Mouse (Mus musculus): ENCODE results near the gene Hook2. TPM values are rescaled to one million over a fixed set of nuclear protein-coding genes. Genes with fewer than 3 reads are reported as not detected.

The Hook2 gene
- total and polyA plus RNA-seq, 2 experiments from 2014 or later: 21.4 to 40.1 TPM

- peak; percentile 57 for DNase-seq (ENCODE audit: low spot score)
- 5% methylated on average over 17 of the region's 17 CpGs for WGBS
These were observed 43.7 kb upstream of the Hook2 start, which contains the start of gene Rtbdn for GRCm38 (mm10) chr8:84946528-84947240. Rtbdn (plus strand) TSS chr8:84946991.

GRCm38 (mm10) chr8:84947241-84947545 is 43.2 kb upstream of the Hook2 start:
- H3K4me3 ChIP-seq (ENCODE audit: low read depth, low read length): peak overlapping the region; percentile 77
- ATAC-seq (ENCODE audit: low FRiP score) (no peak), DNase-seq (ENCODE audit: low spot score) (no peak)
- H3K4me2 ChIP-seq (ENCODE audit: low read depth, low read length, poor library complexity, severe bottlenecking): peak overlapping the region; percentile 69
- WGBS: 17% methylated on average over 9 of the region's 9 CpGs
- TF ChIP-seq CTCF (IDR thresholded peaks at IDR 0.05): no peak
- no peaks in the 10 kb centered on the region; the same call in 1 of the 2 replicates for H3K4me1 ChIP-seq (ENCODE audit: insufficient read depth, low read length)
- no peaks in the 10 kb centered on the region for H3K36me3 ChIP-seq (ENCODE audit: insufficient read depth, low read length)
- H3K27ac ChIP-seq (ENCODE audit: low read depth, low read length): peak overlapping the region; percentile 84; the same call in 1 of the 2 replicates
- peaks cover 11% of the 10 kb centered on the region for H3K27me3 ChIP-seq (ENCODE audit: insufficient read depth, low read length)
- 0 out of 2 replicates have a peak overlapping the region, but pooled peaks have one; percentile 83 for H3K9ac ChIP-seq (replicated peaks; ENCODE audit: low read length, poor library complexity, severe bottlenecking)
- no peaks in the 10 kb centered on the region for H3K9me3 ChIP-seq (ENCODE audit: low read length)

More at GRCm38 (mm10) chr8:84946528-84947240, 43.7 kb upstream of the Hook2 start, which contains the start of gene Rtbdn:
- H3K36me3 ChIP-seq (ENCODE audit: insufficient read depth, low read length): no peaks in the 10 kb centered on the region
- H3K4me1 ChIP-seq (ENCODE audit: insufficient read depth, low read length): no peaks in the 10 kb centered on the region; the same call in 1 of the 2 replicates
- H3K4me2 ChIP-seq (ENCODE audit: low read depth, low read length, poor library complexity, severe bottlenecking): peak within 1 kb of the TSS; percentile 69
- no peaks in the 10 kb centered on the region for H3K9me3 ChIP-seq (ENCODE audit: low read length)
- H3K27me3 ChIP-seq (ENCODE audit: insufficient read depth, low read length): peaks cover 11% of the 10 kb centered on the region
- peak within 1 kb of the TSS; percentile 84 for H3K27ac ChIP-seq (ENCODE audit: low read depth, low read length)
- peak; percentile 24 for ATAC-seq (ENCODE audit: low FRiP score)
- H3K4me3 ChIP-seq (ENCODE audit: low read depth, low read length): peak within 1 kb of the TSS; percentile 77
- peak; percentile 66 for TF ChIP-seq CTCF (IDR thresholded peaks at IDR 0.05)
- H3K9ac ChIP-seq (replicated peaks; ENCODE audit: low read length, poor library complexity, severe bottlenecking): peak within 1 kb of the TSS; percentile 83

GRCm38 (mm10) chr8:84949753-84950152 is 40.6 kb upstream of the Hook2 start:
- DNase-seq (ENCODE audit: low spot score) (no peak), ATAC-seq (ENCODE audit: low FRiP score) (no peak)
- TF ChIP-seq CTCF (IDR thresholded peaks at IDR 0.05): no peak
- no peaks in the 10 kb centered on the region; the same call in 1 of the 2 replicates for H3K4me1 ChIP-seq (ENCODE audit: insufficient read depth, low read length)
- H3K9ac ChIP-seq (replicated peaks; ENCODE audit: low read length, poor library complexity, severe bottlenecking): no peak overlapping the region
- H3K27me3 ChIP-seq (ENCODE audit: insufficient read depth, low read length): peaks cover 11% of the 10 kb centered on the region
- H3K4me3 ChIP-seq (ENCODE audit: low read depth, low read length): no peak overlapping the region
- no peak overlapping the region for H3K27ac ChIP-seq (ENCODE audit: low read depth, low read length)
- H3K4me2 ChIP-seq (ENCODE audit: low read depth, low read length, poor library complexity, severe bottlenecking): no peak overlapping the region
- no peaks in the 10 kb centered on the region for H3K36me3 ChIP-seq (ENCODE audit: insufficient read depth, low read length)
- 17% methylated on average over 12 of the region's 12 CpGs for WGBS
- no peaks in the 10 kb centered on the region for H3K9me3 ChIP-seq (ENCODE audit: low read length)

- DNase-seq (ENCODE audit: low spot score) (no peak), ATAC-seq (ENCODE audit: low FRiP score) (no peak)
- H3K9me3 ChIP-seq (ENCODE audit: low read length): no peaks in the 10 kb centered on the region
- TF ChIP-seq CTCF (IDR thresholded peaks at IDR 0.05): no peak
- H3K4me3 ChIP-seq (ENCODE audit: low read depth, low read length): no peak overlapping the region
- H3K4me2 ChIP-seq (ENCODE audit: low read depth, low read length, poor library complexity, severe bottlenecking): no peak overlapping the region
- H3K27ac ChIP-seq (ENCODE audit: low read depth, low read length): no peak overlapping the region
- peaks cover 11% of the 10 kb centered on the region for H3K27me3 ChIP-seq (ENCODE audit: insufficient read depth, low read length)
- H3K9ac ChIP-seq (replicated peaks; ENCODE audit: low read length, poor library complexity, severe bottlenecking): no peak overlapping the region
- 0 out of 2 replicates have a peak, but pooled peaks cover 2% of the 10 kb centered on the region for H3K36me3 ChIP-seq (ENCODE audit: insufficient read depth, low read length)
- 12% methylated on average over 18 of the region's 18 CpGs for WGBS
- no peaks in the 10 kb centered on the region for H3K4me1 ChIP-seq (ENCODE audit: insufficient read depth, low read length)
These were observed 37.7 kb upstream of the Hook2 start for GRCm38 (mm10) chr8:84952612-84953255.

- WGBS: 43% methylated on average over 2 of the region's 2 CpGs
- peak; percentile 93 for TF ChIP-seq CTCF (IDR thresholded peaks at IDR 0.05)
- Histone ChIP-seq H3K4me3 (ENCODE audit: low read depth, low read length) (no peak overlapping the region), H3K4me2 (ENCODE audit: low read depth, low read length, poor library complexity, severe bottlenecking) (no peak overlapping the region), H3K36me3 (ENCODE audit: insufficient read depth, low read length) (peaks cover 6% of the 10 kb centered on the region; the same call in 1 of the 2 replicates), H3K4me1 (ENCODE audit: insufficient read depth, low read length) (no peaks in the 10 kb centered on the region), H3K27ac (ENCODE audit: low read depth, low read length) (no peak overlapping the region), H3K27me3 (ENCODE audit: insufficient read depth, low read length) (no peaks in the 10 kb centered on the region; the same call in 1 of the 2 replicates), H3K9me3 (ENCODE audit: low read length) (no peaks in the 10 kb centered on the region), H3K9ac (replicated peaks; ENCODE audit: low read length, poor library complexity, severe bottlenecking) (no peak overlapping the region)
- DNase-seq (ENCODE audit: low spot score) (peak; percentile 82), ATAC-seq (ENCODE audit: low FRiP score) (no peak)
These were observed 33.6 kb upstream of the Hook2 start for GRCm38 (mm10) chr8:84956768-84957167.

GRCm38 (mm10) chr8:84959811-84960210 is 30.6 kb upstream of the Hook2 start:
- Histone ChIP-seq H3K4me1 (ENCODE audit: insufficient read depth, low read length) (no peaks in the 10 kb centered on the region), H3K36me3 (ENCODE audit: insufficient read depth, low read length) (peaks cover 6% of the 10 kb centered on the region; the same call in 1 of the 2 replicates), H3K9ac (replicated peaks; ENCODE audit: low read length, poor library complexity, severe bottlenecking) (no peak overlapping the region), H3K4me2 (ENCODE audit: low read depth, low read length, poor library complexity, severe bottlenecking) (no peak overlapping the region), H3K27me3 (ENCODE audit: insufficient read depth, low read length) (no peaks in the 10 kb centered on the region), H3K9me3 (ENCODE audit: low read length) (no peaks in the 10 kb centered on the region), H3K4me3 (ENCODE audit: low read depth, low read length) (no peak overlapping the region), H3K27ac (ENCODE audit: low read depth, low read length) (no peak overlapping the region)
- DNase-seq (ENCODE audit: low spot score): no peak
- no peak for TF ChIP-seq CTCF (IDR thresholded peaks at IDR 0.05)
- WGBS: 91% methylated on average over 7 of the region's 7 CpGs
- no peak for ATAC-seq (ENCODE audit: low FRiP score)

Measured in midbrain, postnatal 0 days (tissue).